Mouse (Mus musculus): Measurements from ENCODE around the gene Rbks.

Rbks gene

DNA sequence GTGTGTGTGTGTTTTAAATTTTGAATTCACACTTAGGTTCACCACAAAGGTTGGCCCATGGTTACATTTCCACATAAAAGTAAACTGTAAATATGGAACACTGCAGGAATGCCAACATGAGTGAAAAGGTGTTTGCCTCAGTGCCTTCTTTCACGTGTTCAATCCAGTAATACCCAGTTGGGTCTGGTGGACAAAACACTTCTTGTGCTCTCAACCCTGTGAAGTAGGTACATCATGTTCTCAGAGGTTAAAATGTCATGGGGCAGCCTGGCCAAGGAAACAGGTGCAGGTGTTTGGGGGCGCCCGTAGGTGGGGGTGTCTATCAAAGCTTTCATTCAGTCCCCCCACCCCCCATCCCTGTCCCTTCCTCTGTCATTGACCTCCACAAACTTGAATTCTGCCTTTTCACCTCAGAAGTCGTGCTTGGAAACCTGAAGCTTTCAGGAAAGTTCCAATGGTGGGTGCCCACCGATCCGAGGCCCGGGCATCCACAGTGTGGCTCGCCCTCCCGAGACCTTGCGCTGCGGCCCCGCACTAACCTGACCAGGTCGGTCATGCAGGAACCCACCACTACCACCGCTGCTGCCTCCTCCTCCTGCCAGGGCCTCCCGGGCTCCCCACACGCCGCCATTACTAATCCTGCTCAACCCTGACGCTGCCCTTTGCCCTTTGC, at the start of gene Rbks:
Gene Rbks, minus strand, starts transcription at position 657 of the 673 bp plus-strand sequence.
- DNase-seq (ENCODE audit: low read depth, low spot score), result no peak

- no peak for DNase-seq (ENCODE audit: low read depth, low spot score)
Measured at GRCm38 (mm10) chr5:31742521-31743031, 45.1 kb upstream of the Rbks start.

- no peak for DNase-seq (ENCODE audit: low read depth, low spot score)
Measured at GRCm38 (mm10) chr5:31741931-31742330, 44.5 kb upstream of the Rbks start.

DNA sequence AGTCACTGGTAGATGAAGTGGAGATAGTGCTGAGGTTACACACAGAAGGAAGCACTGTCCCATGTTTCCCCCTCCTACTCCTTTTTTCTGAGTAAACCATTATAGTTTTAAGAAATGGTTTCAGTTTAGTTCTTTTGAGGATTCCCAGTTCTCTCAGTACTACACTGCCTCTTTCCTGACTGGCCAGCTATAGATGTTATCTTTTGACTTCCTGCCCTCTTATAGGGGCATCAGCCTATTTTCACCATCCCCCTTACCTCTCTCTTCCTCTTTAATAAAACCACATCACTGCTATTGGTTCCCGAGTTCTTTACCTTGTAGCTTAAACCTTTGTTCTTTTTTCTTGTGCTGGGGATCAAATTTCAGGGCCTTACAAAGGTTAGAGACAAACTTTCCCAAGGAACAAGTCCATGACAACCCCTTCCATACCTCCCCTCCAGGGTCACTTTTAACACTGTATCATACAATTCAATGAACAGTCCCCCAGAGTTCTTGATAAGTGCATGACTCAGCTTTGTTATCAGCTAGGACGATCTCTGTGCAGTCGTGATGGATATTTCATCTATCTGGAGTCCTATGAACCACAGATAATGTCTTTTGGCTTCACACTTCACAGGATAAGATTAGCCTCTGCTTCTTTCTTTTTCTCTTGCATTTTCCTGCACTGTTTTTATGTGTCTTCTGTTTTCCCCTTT, 35.4 kb upstream of the Rbks start:
- no peak for DNase-seq (ENCODE audit: low read depth, low spot score)

GRCm38 (mm10) chr5:31727456-31727855, 30.0 kb upstream of the Rbks start:
- DNase-seq (ENCODE audit: low read depth, low spot score), result no peak

DNA sequence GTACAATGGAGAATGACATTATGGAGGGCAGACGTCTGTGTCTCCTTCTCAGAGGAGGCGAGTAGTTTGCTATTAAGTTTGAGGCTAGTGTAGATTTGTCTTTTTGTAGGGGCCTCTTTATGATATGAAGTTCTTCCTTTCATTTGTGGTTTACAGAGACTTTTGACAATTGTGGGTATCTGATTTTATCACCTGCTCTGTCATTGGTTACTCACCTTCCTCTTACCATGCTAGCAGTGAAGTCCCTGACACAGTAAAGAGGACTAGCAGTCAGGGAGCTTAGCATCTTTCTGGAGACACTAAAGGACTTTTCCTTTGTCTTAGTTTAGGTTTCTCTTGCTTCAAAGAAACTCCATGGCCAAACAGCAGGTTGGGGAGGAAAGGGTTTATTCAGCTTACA, 28.5 kb upstream of the Rbks start:
- no peak for DNase-seq (ENCODE audit: low read depth, low spot score)

- no peak for DNase-seq (ENCODE audit: low read depth, low spot score)
Measured at GRCm38 (mm10) chr5:31724519-31724918, 27.1 kb upstream of the Rbks start.

GRCm38 (mm10) chr5:31715486-31716150, 18.2 kb upstream of the Rbks start:
- DNase-seq (ENCODE audit: low read depth, low spot score), result no peak

DNA sequence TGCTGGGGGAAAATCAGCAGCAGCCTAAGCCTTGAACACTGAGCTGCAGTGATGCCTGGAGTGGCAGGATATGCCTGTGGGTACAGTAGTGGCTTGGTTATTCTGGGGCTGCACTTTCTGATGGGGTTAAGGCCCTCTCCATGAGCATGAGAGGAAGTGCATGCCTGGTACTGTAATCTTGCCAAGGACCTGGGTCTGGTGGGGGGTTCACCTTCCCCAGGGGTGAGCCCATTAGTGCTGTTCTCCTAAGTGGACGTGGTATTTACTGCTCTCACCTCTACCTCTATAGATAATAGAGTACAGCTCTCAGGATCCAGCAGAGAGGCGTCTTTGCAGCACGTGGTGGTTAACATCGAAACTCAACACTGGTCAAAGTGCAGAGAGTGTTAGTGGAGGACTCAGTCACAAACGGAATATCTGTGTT, 16.4 kb upstream of the Rbks start:
- DNase-seq (ENCODE audit: low read depth, low spot score), result no peak

GRCm38 (mm10) chr5:31713280-31713711, 15.9 kb upstream of the Rbks start:
- DNase-seq (ENCODE audit: low read depth, low spot score), result no peak

- DNase-seq (ENCODE audit: low read depth, low spot score), result no peak
Measured at GRCm38 (mm10) chr5:31709389-31709788, 12.0 kb upstream of the Rbks start.

GRCm38 (mm10) chr5:31706826-31707225, 9.4 kb upstream of the Rbks start:
- DNase-seq (ENCODE audit: low read depth, low spot score), result no peak

GRCm38 (mm10) chr5:31704971-31705370, 7.5 kb upstream of the Rbks start:
- no peak for DNase-seq (ENCODE audit: low read depth, low spot score)

GRCm38 (mm10) chr5:31699397-31699796, 2.0 kb upstream of the Rbks start:
- no peak for DNase-seq (ENCODE audit: low read depth, low spot score)

GRCm38 (mm10) chr5:31698931-31699330, 1.5 kb upstream of the Rbks start:
- DNase-seq (ENCODE audit: low read depth, low spot score), result no peak

DNA sequence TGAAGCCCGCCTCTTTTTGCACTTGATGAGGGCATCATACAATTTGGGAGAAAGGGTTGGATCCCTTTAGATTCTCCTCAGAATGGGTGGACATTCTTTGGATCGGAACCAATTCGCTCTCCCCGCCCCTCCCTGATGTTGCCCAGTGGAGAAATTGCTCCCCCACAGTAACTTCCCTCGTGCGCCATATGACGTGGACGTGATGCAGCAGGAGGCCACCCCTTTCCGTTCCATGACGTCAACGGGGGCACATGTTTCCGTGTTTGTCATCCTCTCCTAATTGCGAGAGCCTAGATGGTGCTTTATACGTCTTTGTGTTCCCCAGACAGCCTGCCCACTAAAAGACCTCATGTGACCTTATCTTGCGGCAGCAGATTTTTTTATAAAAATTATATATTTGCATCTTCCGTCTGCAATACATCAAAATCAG, 885 bp upstream of the Rbks start:
- DNase-seq (ENCODE audit: low read depth, low spot score), result peak; percentile 69

DNA sequence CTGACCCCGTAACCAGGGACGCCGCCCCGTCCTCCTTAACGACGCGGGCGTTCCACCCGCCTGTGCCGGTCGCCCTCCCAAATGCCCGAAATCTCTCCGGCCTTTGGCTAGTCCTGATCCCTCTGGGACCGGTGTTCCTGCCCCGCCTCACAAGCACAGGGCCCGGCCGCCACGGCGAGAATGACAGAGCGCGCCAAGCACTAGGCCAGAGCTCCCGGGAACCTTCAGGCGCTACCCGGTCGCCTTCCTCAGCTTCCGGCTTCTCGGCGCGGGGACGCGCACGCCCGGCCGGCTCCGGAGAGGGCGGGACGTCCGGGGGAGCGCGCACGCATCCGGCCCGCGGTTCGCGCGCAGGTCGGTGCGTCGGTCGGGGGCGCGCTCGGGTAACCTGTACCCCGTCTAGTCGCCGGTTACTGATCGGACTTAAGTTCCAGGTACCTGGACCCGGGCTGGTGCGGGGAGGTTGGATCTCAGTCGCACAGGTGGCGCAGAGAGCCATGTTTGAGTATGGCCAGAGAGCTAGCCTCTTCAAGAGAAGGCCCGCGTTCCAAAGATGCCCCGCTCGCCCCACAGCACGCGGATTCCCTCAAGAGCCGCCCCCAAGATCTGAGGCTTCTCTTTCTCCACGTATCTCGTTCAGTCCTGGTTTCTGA, 343 bp upstream of the Rbks start, which contains the start of gene Babam2:
Gene Babam2, plus strand, starts transcription at position 41 of the 653 bp plus-strand sequence.
- DNase-seq (ENCODE audit: low read depth, low spot score), result peak; percentile 81

DNA sequence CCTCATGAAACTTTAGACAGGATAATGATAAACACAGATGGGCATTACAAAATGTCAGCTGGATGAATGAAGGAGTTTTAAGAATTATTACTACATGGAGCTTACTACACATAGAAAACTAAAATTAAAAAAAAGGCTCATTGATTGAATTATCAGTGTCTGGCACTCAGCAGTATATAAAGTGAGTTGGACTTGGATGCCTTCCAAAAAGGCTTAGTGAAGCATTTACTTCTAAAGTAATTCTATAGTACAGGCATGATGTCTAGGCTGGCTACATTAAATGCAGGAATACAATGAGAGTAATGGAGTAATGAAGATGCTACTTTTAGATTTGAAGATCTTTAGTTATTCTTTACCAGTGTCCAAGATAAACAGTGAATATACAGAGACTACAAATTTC, 4.2 kb downstream of the Rbks start:
- DNase-seq (ENCODE audit: low read depth, low spot score), result no peak

- no peak for DNase-seq (ENCODE audit: low read depth, low spot score)
Measured at GRCm38 (mm10) chr5:31687972-31688371, 9.5 kb downstream of the Rbks start.

DNA sequence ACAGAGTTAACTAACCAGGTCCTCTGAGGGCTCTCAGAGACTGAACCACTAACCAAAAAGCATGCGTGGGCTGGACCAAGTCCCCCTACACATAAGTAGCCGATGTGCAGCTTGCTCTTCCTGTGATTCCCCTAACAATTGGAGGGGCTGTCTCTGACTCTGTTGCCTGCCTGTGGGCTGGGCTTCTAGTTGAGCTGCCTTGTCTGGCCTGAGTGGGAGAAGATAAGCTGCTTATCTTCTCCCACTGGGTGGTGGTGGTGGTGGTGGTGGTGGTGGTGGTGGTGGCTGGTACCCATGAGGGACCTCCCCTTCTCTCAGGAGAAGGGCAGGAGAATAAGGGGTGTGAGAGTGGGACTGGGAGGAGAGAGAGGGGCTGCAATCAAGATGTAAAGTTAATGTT, 11.4 kb downstream of the Rbks start:
- no peak for DNase-seq (ENCODE audit: low read depth, low spot score)

- no peak for DNase-seq (ENCODE audit: low read depth, low spot score)
Measured at GRCm38 (mm10) chr5:31682305-31682704, 15.1 kb downstream of the Rbks start.

DNA sequence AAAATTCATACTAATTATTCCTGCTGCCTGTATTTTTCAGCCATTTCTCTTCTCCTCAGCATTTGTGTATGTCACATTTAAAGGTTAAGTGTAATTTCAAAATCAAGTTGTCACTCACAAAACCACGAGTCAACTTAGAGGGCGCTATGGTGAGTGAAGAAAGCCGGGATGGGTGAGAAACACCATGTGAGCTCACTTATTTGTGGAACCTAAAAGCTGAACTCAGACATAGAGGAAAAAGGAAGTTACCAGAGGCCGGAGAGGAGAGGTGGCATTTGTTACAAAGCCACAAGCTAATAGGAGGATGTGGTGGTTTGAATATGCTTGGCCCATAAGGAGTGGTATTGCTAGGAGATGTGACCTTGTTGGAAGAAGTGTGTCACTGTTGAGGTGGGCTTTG, 17.2 kb downstream of the Rbks start:
- DNase-seq (ENCODE audit: low read depth, low spot score), result no peak
